Mouse (Mus musculus) testis, adult 2 months (tissue): Measurements from ENCODE around the gene Tmem141. TPM values are rescaled to one million over a fixed set of nuclear protein-coding genes. Genes with fewer than 3 reads are reported as not detected.

ENCODE experiments used
- H3K27ac ChIP-seq: fragments of 200-500 bp; 2 replicates; pipeline ENCODE4 v1.5.1; 2012; ENCODE audit warnings: low read depth, low read length; ENCODE audit not compliant: control insufficient read depth, insufficient read depth
- H3K27me3 ChIP-seq: fragments of 200-500 bp; 2 replicates; pipeline ENCODE4 v1.6.1; 2012; ENCODE audit warnings: mild to moderate bottlenecking, low read length, moderate library complexity; ENCODE audit not compliant: control insufficient read depth, insufficient read depth
- H3K36me3 ChIP-seq: fragments of 200-500 bp; 2 replicates; pipeline ENCODE4 v1.6.1; 2012; ENCODE audit warnings: mild to moderate bottlenecking, low read length; ENCODE audit not compliant: control insufficient read depth, insufficient read depth
- H3K4me1 ChIP-seq: fragments of 200-500 bp; 2 replicates; pipeline ENCODE4 v1.6.1; 2012; ENCODE audit warnings: low read length; ENCODE audit not compliant: control insufficient read depth, insufficient read depth
- H3K4me3 ChIP-seq: fragments of 200-500 bp; 2 replicates; pipeline ENCODE4 v1.5.1; 2012; ENCODE audit warnings: low read depth, mild to moderate bottlenecking, low read length, moderate library complexity, mixed read lengths; ENCODE audit not compliant: control insufficient read depth
- CTCF ChIP-seq: fragments of 200-500 bp; IDR thresholded peaks from 2 replicates; pipeline ENCODE4 v1.5.1; 2012; ENCODE audit warnings: low read depth, mild to moderate bottlenecking, inconsistent platforms, low read length, moderate library complexity; ENCODE audit not compliant: control insufficient read depth, insufficient read depth, insufficient replicate concordance
- POLR2A ChIP-seq: fragments of 200-500 bp; IDR thresholded peaks from 2 replicates; pipeline ENCODE4 v1.6.1; 2012; ENCODE audit warnings: low read depth, mild to moderate bottlenecking, inconsistent platforms, low read length, moderate library complexity; ENCODE audit not compliant: control insufficient read depth
- polyA plus RNA-seq: library from polyadenylated mRNA; depleted of rRNA; stranded (reverse); fragments of >200 nt; gene quantifications from 2 replicates; pipeline ENCODE4 v1.2.3, GENCODE M21; 2012

Gene Tmem141
- polyA plus RNA-seq, 1 experiment = 24.0 TPM

GRCm38 (mm10) chr2:25581294-25581864 is 40.4 kb downstream of the Tmem141 start, which contains the start of gene Ajm1:
Gene Ajm1, minus strand, starts transcription at chr2:25581757.
- H3K4me3 ChIP-seq = no peak within 1 kb of the TSS

GRCm38 (mm10) chr2:25580621-25581101 is 41.1 kb downstream of the Tmem141 start:
- Histone ChIP-seq H3K27me3 (no peaks in the 10 kb centered on the region), H3K4me3 (no peak overlapping the region), H3K36me3 (no peaks in the 10 kb centered on the region; the same call in 1 of the 2 replicates), H3K4me1 (peaks cover 50% of the 10 kb centered on the region), H3K27ac (no peak overlapping the region)
- no peak for TF ChIP-seq CTCF
- TF ChIP-seq POLR2A = no peak

More at GRCm38 (mm10) chr2:25581294-25581864, 40.4 kb downstream of the Tmem141 start, which contains the start of gene Ajm1:
- Histone ChIP-seq H3K27ac (no peak within 1 kb of the TSS), H3K27me3 (no peaks in the 10 kb centered on the region), H3K4me1 (peaks cover 42% of the 10 kb centered on the region), H3K36me3 (no peaks in the 10 kb centered on the region; the same call in 1 of the 2 replicates)
- TF ChIP-seq CTCF (peak; percentile 81; the same call in 1 of the 2 replicates), POLR2A (0 out of 2 replicates have a peak, but pooled peaks have one; percentile 10)

- H3K4me3 ChIP-seq = no peak overlapping the region
- peaks cover 55% of the 10 kb centered on the region for H3K4me1 ChIP-seq
- no peaks in the 10 kb centered on the region for H3K27me3 ChIP-seq
- no peaks in the 10 kb centered on the region; the same call in 1 of the 2 replicates for H3K36me3 ChIP-seq
- H3K27ac ChIP-seq = no peak overlapping the region
- TF ChIP-seq POLR2A = no peak
- TF ChIP-seq CTCF = no peak
Measured at GRCm38 (mm10) chr2:25579737-25580460, 41.9 kb downstream of the Tmem141 start.

GRCm38 (mm10) chr2:25578796-25579736 is 42.7 kb downstream of the Tmem141 start:
- Histone ChIP-seq H3K36me3 (no peaks in the 10 kb centered on the region; the same call in 1 of the 2 replicates), H3K4me3 (peak overlapping the region; percentile 26), H3K27ac (no peak overlapping the region), H3K27me3 (no peaks in the 10 kb centered on the region), H3K4me1 (peaks cover 58% of the 10 kb centered on the region)
- TF ChIP-seq POLR2A (no peak; the same call in 1 of the 2 replicates), CTCF (no peak)

- no peaks in the 10 kb centered on the region for H3K27me3 ChIP-seq
- peaks cover 61% of the 10 kb centered on the region for H3K4me1 ChIP-seq
- H3K27ac ChIP-seq = no peak overlapping the region
Measured at GRCm38 (mm10) chr2:25577951-25578795, 43.6 kb downstream of the Tmem141 start.

More at GRCm38 (mm10) chr2:25577951-25578795, 43.6 kb downstream of the Tmem141 start:
- no peaks in the 10 kb centered on the region for H3K36me3 ChIP-seq
- TF ChIP-seq POLR2A (no peak), CTCF (no peak)
- H3K4me3 ChIP-seq = peak overlapping the region; percentile 37
